Mouse (Mus musculus): ENCODE measurements around the gene Ap1g2.
A peak's percentile ranks its signal among the peaks of the same experiment; 100 is the strongest.

Ap1g2 gene

GRCm38 (mm10) chr14:55105836-55106809 is at the start of gene Ap1g2:
TSS of gene Ap1g2 (minus strand) at chr14:55106593.
- peak; percentile 78 for DNase-seq (ENCODE audit: low read depth, low spot score)

GRCm38 (mm10) chr14:55152951-55153481 is 46.6 kb upstream of the Ap1g2 start:
- DNase-seq (ENCODE audit: low read depth, low spot score) = no peak

- DNase-seq (ENCODE audit: low read depth, low spot score) = no peak
These were observed 45.8 kb upstream of the Ap1g2 start for GRCm38 (mm10) chr14:55152174-55152573.

- DNase-seq (ENCODE audit: low read depth, low spot score) = no peak
These were observed 44.6 kb upstream of the Ap1g2 start for GRCm38 (mm10) chr14:55150985-55151384.

- DNase-seq (ENCODE audit: low read depth, low spot score) = peak; percentile 34
These were observed 42.6 kb upstream of the Ap1g2 start for GRCm38 (mm10) chr14:55149041-55149440.

GRCm38 (mm10) chr14:55148363-55148915 is 42.0 kb upstream of the Ap1g2 start:
- DNase-seq (ENCODE audit: low read depth, low spot score) = peak; percentile 43

- no peak for DNase-seq (ENCODE audit: low read depth, low spot score)
These were observed 40.5 kb upstream of the Ap1g2 start for GRCm38 (mm10) chr14:55146829-55147401.

GRCm38 (mm10) chr14:55146324-55146723 is 39.9 kb upstream of the Ap1g2 start:
- no peak for DNase-seq (ENCODE audit: low read depth, low spot score)

- DNase-seq (ENCODE audit: low read depth, low spot score) = no peak
These were observed 32.9 kb upstream of the Ap1g2 start for GRCm38 (mm10) chr14:55139313-55139712.

GRCm38 (mm10) chr14:55135676-55136075 is 29.3 kb upstream of the Ap1g2 start:
- no peak for DNase-seq (ENCODE audit: low read depth, low spot score)

GRCm38 (mm10) chr14:55126521-55126920 is 20.1 kb upstream of the Ap1g2 start:
- DNase-seq (ENCODE audit: low read depth, low spot score) = no peak

- no peak for DNase-seq (ENCODE audit: low read depth, low spot score)
These were observed 19.3 kb upstream of the Ap1g2 start for GRCm38 (mm10) chr14:55125711-55126110.

GRCm38 (mm10) chr14:55122359-55122758 is 16.0 kb upstream of the Ap1g2 start:
- DNase-seq (ENCODE audit: low read depth, low spot score) = no peak

- no peak for DNase-seq (ENCODE audit: low read depth, low spot score)
These were observed 15.6 kb upstream of the Ap1g2 start for GRCm38 (mm10) chr14:55121947-55122346.

GRCm38 (mm10) chr14:55119421-55120134 is 13.2 kb upstream of the Ap1g2 start:
- no peak for DNase-seq (ENCODE audit: low read depth, low spot score)

- no peak for DNase-seq (ENCODE audit: low read depth, low spot score)
These were observed 12.5 kb upstream of the Ap1g2 start for GRCm38 (mm10) chr14:55118852-55119251.

GRCm38 (mm10) chr14:55116425-55117200 is 10.2 kb upstream of the Ap1g2 start, which contains the start of gene Jph4:
TSS of gene Jph4 (minus strand) at chr14:55116935.
- DNase-seq (ENCODE audit: low read depth, low spot score) = peak; percentile 88

- DNase-seq (ENCODE audit: low read depth, low spot score) = no peak
These were observed 9.5 kb upstream of the Ap1g2 start for GRCm38 (mm10) chr14:55115846-55116245.

GRCm38 (mm10) chr14:55114759-55115701 is 8.6 kb upstream of the Ap1g2 start:
- no peak for DNase-seq (ENCODE audit: low read depth, low spot score)
